Mouse (Mus musculus): ENCODE data around the gene Gm33815.
"Not testable (repeated sequence)": the region's sequence is repeated elsewhere in the genome, so short reads cannot be mapped to it uniquely, and the experiment has no call there.

Gene Gm33815

GRCm38 (mm10) chrY:69320832-69321231 lies at the start of gene Gm33815:
Gene Gm33815, plus strand, starts transcription at chrY:69321132.
- DNase-seq: not testable (repeated sequence)
